In the genomic region with DNA sequence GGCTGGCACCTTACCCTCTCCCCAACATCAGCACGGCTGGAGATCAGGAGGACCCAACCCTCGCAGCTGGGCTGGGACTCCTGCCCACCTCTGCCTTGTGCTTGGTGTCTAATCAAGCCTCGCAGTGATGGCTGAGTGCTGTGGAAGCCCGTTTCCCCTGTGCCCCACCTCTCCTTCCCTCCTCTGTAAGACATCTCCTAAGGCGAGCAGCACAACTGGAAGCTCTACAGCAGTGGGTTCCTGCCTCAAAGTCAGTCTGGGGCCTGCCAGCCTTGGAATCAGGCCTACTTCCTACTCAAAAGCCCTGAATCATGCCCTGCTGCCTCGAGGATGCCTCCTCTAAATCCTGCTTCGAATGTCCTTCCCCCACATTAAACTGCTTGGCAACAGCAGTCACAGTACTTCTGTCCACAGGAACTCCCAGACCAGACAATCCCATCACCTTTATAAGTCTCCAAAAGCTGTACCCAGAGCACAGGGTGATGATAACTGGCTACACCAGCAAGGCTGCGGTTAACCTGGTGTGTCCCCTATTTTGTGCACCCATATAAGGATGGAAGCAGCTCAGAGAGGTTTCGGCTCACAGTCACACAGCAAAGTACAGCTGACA, we compare ENCODE assay signal across 7 mouse cellular contexts. TPM values are rescaled to one million over a fixed set of nuclear protein-coding genes. Genes with fewer than 3 reads are reported as not detected.
DNase-seq lines count a peak whose midpoint lies in the region; ATAC-seq and TF ChIP-seq lines count a peak whose summit lies in the region.

No protein-coding gene starts in this region.

- peak overlapping the region; percentile 95 for H3K4me2 ChIP-seq in lung, embryonic 15.5 days
- H3K4me2 ChIP-seq in limb, embryonic 13.5 days (replicated peaks), result peak overlapping the region; percentile 86
- H3K4me2 ChIP-seq in stomach, embryonic 14.5 days (replicated peaks; ENCODE audit: low read depth, low read length), result peak overlapping the region; percentile 93

- ATAC-seq in lung, embryonic 15.5 days (ENCODE audit: borderline replicate concordance, extremely low read depth, low FRiP score, low TSS enrichment), result no peak
- no peak for ATAC-seq in limb, embryonic 13.5 days (ENCODE audit: low FRiP score, low read depth)
- ATAC-seq in stomach, embryonic 14.5 days (ENCODE audit: insufficient number of reproducible peaks, insufficient read depth, low FRiP score, low read depth), result no peak

- H3K27ac ChIP-seq in lung, embryonic 15.5 days, result no peak overlapping the region
- H3K27ac ChIP-seq in embryonic fibroblast, embryonic 13.5 days (ENCODE audit: insufficient read depth, low read length), result no peak overlapping the region
- no peak overlapping the region for H3K27ac ChIP-seq in limb, embryonic 13.5 days
- H3K27ac ChIP-seq in stomach, embryonic 14.5 days (ENCODE audit: low read length), result no peak overlapping the region

- H3K4me3 ChIP-seq in lung, embryonic 15.5 days, result no peak overlapping the region; the same call in 1 of the 2 replicates
- no peak overlapping the region for H3K4me3 ChIP-seq in embryonic fibroblast, embryonic 13.5 days (ENCODE audit: insufficient read depth, low read length)
- H3K4me3 ChIP-seq in limb, embryonic 13.5 days, result peak overlapping the region; percentile 79
- H3K4me3 ChIP-seq in stomach, embryonic 14.5 days (ENCODE audit: low read depth, low read length), result peak overlapping the region; percentile 52; the same call in 1 of the 2 replicates

- no peak for TF ChIP-seq CTCF in embryonic fibroblast, embryonic 13.5 days (IDR thresholded peaks at IDR 0.05; ENCODE audit: borderline replicate concordance, insufficient read depth, low read length)

- 78% methylated on average over 9 of the region's 9 CpGs for WGBS in lung, embryonic 15.5 days
- WGBS in limb, embryonic 13.5 days, result 89% methylated on average over 9 of the region's 9 CpGs
- WGBS in stomach, embryonic 14.5 days, result 83% methylated on average over 9 of the region's 9 CpGs

- H3K36me3 ChIP-seq in lung, embryonic 15.5 days, result no peaks in the 10 kb centered on the region
- H3K36me3 ChIP-seq in limb, embryonic 13.5 days, result no peaks in the 10 kb centered on the region
- no peaks in the 10 kb centered on the region for H3K36me3 ChIP-seq in stomach, embryonic 14.5 days (ENCODE audit: control insufficient read depth, insufficient read depth, low read length)

- peaks cover 23% of the 10 kb centered on the region for H3K4me1 ChIP-seq in lung, embryonic 15.5 days
- H3K4me1 ChIP-seq in embryonic fibroblast, embryonic 13.5 days (ENCODE audit: control insufficient read depth, insufficient read depth, low read length), result no peaks in the 10 kb centered on the region
- peaks cover 17% of the 10 kb centered on the region for H3K4me1 ChIP-seq in limb, embryonic 13.5 days
- peaks cover 15% of the 10 kb centered on the region for H3K4me1 ChIP-seq in stomach, embryonic 14.5 days (ENCODE audit: control insufficient read depth, insufficient read depth, low read length)

- 0 out of 2 replicates have a peak, but pooled peaks have one; percentile 24 for TF ChIP-seq POLR2A in embryonic fibroblast, embryonic 13.5 days (IDR thresholded peaks at IDR 0.05; ENCODE audit: low read depth, low read length)

- H3K9me3 ChIP-seq in lung, embryonic 15.5 days, result no peaks in the 10 kb centered on the region
- H3K9me3 ChIP-seq in limb, embryonic 13.5 days, result no peaks in the 10 kb centered on the region
- H3K9me3 ChIP-seq in stomach, embryonic 14.5 days (ENCODE audit: control insufficient read depth, low read depth, low read length), result no peaks in the 10 kb centered on the region

- H3K9ac ChIP-seq in lung, embryonic 15.5 days, result no peak overlapping the region
- peak overlapping the region; percentile 93; the same call in 1 of the 2 replicates for H3K9ac ChIP-seq in limb, embryonic 13.5 days
- H3K9ac ChIP-seq in stomach, embryonic 14.5 days (replicated peaks; ENCODE audit: low read depth, low read length), result no peak overlapping the region; the same call in 1 of the 2 replicates

- no peaks in the 10 kb centered on the region for H3K27me3 ChIP-seq in lung, embryonic 15.5 days
- H3K27me3 ChIP-seq in limb, embryonic 13.5 days, result no peaks in the 10 kb centered on the region
- H3K27me3 ChIP-seq in stomach, embryonic 14.5 days (ENCODE audit: control insufficient read depth, insufficient read depth, low read length), result no peaks in the 10 kb centered on the region

- DNase-seq in lung, adult 18-20 months, result no peak
- no peak for DNase-seq in frontal cortex, postnatal 10 days (ENCODE audit: low spot score in 2 of 2)
- no peak for DNase-seq in ovary, adult 18-20 months (ENCODE audit: low spot score)

RNA-seq across cellular contexts. Expression of gene Nudt8, which starts 1.2 kb away (rescaled TPM):
- polyA plus RNA-seq in lung, embryonic 15.5 days (2015; fragmentation: Nextera tagmentation; extraction: Ambion mirVana), result 25.9 and 28.0 TPM in 2 replicates
- polyA plus RNA-seq in embryonic fibroblast, embryonic 13.5 days (2011; ENCODE audit: insufficient read length, low read depth, missing spikeins), result 18.5 and 19.7 TPM in 2 replicates
- polyA plus RNA-seq in limb, embryonic 13.5 days (2015; fragmentation: Nextera tagmentation; extraction: Ambion mirVana), result 32.9 and 34.2 TPM in 2 replicates
- 30.9 and 42.2 TPM in 2 replicates for polyA plus RNA-seq in stomach, embryonic 14.5 days (2014; fragmentation: Nextera tagmentation; extraction: Ambion mirVana)

RNA-seq across cellular contexts. Expression of gene Gm49405, which starts 1.2 kb away (rescaled TPM):
- 2.3 and 2.4 TPM in 2 replicates for polyA plus RNA-seq in lung, embryonic 15.5 days (2015; fragmentation: Nextera tagmentation; extraction: Ambion mirVana)
- polyA plus RNA-seq in embryonic fibroblast, embryonic 13.5 days (2011; ENCODE audit: insufficient read length, low read depth, missing spikeins), result 2.1 TPM in 2 replicates
- polyA plus RNA-seq in limb, embryonic 13.5 days (2015; fragmentation: Nextera tagmentation; extraction: Ambion mirVana), result 4.5 and 4.7 TPM in 2 replicates
- 3.3 TPM in 2 replicates for polyA plus RNA-seq in stomach, embryonic 14.5 days (2014; fragmentation: Nextera tagmentation; extraction: Ambion mirVana)

RNA-seq across cellular contexts. Expression of gene Doc2g, which starts 3.9 kb away (rescaled TPM):
- polyA plus RNA-seq in lung, embryonic 15.5 days (2015; fragmentation: Nextera tagmentation; extraction: Ambion mirVana), result 3.6 and 4.9 TPM in 2 replicates
- 2.1 and 3.2 TPM in 2 replicates for polyA plus RNA-seq in embryonic fibroblast, embryonic 13.5 days (2011; ENCODE audit: insufficient read length, low read depth, missing spikeins)
- 4.6 and 5.5 TPM in 2 replicates for polyA plus RNA-seq in limb, embryonic 13.5 days (2015; fragmentation: Nextera tagmentation; extraction: Ambion mirVana)
- polyA plus RNA-seq in stomach, embryonic 14.5 days (2014; fragmentation: Nextera tagmentation; extraction: Ambion mirVana), result 4.5 TPM in 2 replicates

RNA-seq across cellular contexts. Expression of gene Tbx10, which starts 6.7 kb away (rescaled TPM):
- not detected in 2 replicates for polyA plus RNA-seq in lung, embryonic 15.5 days (2015; fragmentation: Nextera tagmentation; extraction: Ambion mirVana)
- polyA plus RNA-seq in embryonic fibroblast, embryonic 13.5 days (2011; ENCODE audit: insufficient read length, low read depth, missing spikeins), result not detected in 2 replicates
- not detected in 2 replicates for polyA plus RNA-seq in limb, embryonic 13.5 days (2015; fragmentation: Nextera tagmentation; extraction: Ambion mirVana)
- polyA plus RNA-seq in stomach, embryonic 14.5 days (2014; fragmentation: Nextera tagmentation; extraction: Ambion mirVana), result not detected in 2 replicates

RNA-seq across cellular contexts. Expression of gene Acy3, which starts 12.9 kb away (rescaled TPM):
- polyA plus RNA-seq in lung, embryonic 15.5 days (2015; fragmentation: Nextera tagmentation; extraction: Ambion mirVana), result 11.1 and 12.5 TPM in 2 replicates
- polyA plus RNA-seq in embryonic fibroblast, embryonic 13.5 days (2011; ENCODE audit: insufficient read length, low read depth, missing spikeins), result 4.9 and 7.7 TPM in 2 replicates
- 4.6 and 6.8 TPM in 2 replicates for polyA plus RNA-seq in limb, embryonic 13.5 days (2015; fragmentation: Nextera tagmentation; extraction: Ambion mirVana)
- 7.8 and 8.8 TPM in 2 replicates for polyA plus RNA-seq in stomach, embryonic 14.5 days (2014; fragmentation: Nextera tagmentation; extraction: Ambion mirVana)

Comparison
In these comparisons a context has a peak if more than half of its experiments do, and no peak if none do; other contexts are left out.
1. H3K4me3 ChIP-seq: peak in limb, embryonic 13.5 days (single experiment) and stomach, embryonic 14.5 days (single experiment); none in lung, embryonic 15.5 days (single experiment) and embryonic fibroblast, embryonic 13.5 days (single experiment).
2. Peak in every context shown above with its lines, with median percentiles within 50 percentile points of each other: H3K4me2 ChIP-seq.